Mouse (Mus musculus): ENCODE data around the gene Gdpgp1.

DNA sequence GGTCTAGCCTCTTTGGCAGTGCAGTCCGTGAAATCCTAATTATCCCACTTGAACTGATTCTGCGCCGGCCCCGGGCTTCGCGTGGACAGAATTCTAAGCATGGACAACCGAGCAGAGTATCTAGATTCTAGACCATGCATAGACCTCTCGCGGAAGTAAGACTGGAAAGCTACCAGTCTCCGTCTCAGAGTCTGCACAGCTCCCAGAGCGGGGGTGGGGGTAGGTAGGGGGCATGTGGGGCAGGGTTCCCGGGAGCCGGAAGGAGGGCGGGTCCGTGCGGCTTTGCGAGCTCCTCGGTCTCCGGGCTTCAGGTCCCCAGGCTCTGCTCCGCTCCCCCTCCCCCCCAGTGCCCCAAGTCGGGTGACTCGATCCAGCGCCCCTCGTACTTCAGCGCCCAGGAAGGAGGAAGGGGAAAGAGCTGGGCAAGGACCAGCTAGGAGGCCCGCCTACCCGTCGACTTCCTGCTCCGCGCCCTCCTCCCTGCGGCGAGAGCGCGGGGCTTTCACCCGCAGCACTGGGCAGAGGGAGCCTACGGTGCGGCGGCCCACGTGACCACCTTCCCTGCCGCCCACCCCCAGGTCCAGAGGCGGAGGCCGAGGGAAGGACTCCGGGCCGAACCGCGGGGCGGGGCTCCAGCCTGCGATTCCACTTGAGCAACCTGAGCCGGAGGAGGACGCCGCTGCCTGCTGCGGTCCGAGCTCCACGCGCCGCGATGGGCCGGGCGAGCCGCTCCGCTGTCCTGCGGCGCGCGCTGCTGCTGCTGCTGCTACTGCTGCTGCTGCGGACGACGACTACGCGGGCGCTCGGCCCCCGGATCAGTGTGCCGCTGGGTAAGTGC lies 34.5 kb upstream of the Gdpgp1 start:
- no peak for TF ChIP-seq CTCF (IDR thresholded peaks at IDR 0.05; ENCODE audit: low read depth, low read length)
- TF ChIP-seq TAL1 (conservative IDR thresholded peaks at IDR 0.05; ENCODE audit: low read depth, low read length), result no peak
- TF ChIP-seq GATA1 (IDR thresholded peaks at IDR 0.05; ENCODE audit: borderline replicate concordance, low read length), result no peak
- TF ChIP-seq POLR2AphosphoS5 (IDR thresholded peaks at IDR 0.05; ENCODE audit: insufficient replicate concordance, low read depth, low read length), result no peak

All from G1E (cell line).